ENCODE assay signal across 11 mouse cellular contexts in genomic region chr3:87152111-87152738, GRCm38 (mm10). TPM values are rescaled to one million over a fixed set of nuclear protein-coding genes. Genes with fewer than 3 reads are reported as not detected.
DNase-seq lines count a peak whose midpoint lies in the region; ATAC-seq and TF ChIP-seq lines count a peak whose summit lies in the region.
"Had no signal": no experiment of that assay in that cellular context is flagged by ENCODE, and none has a peak within 500 bp of the region (broad histone marks: within the 10 kb centered on the region; RNA-seq: fewer than 3 reads in every experiment).

No protein-coding gene starts in this region.

- no peaks in the 10 kb centered on the region for H3K27me3 ChIP-seq in heart, embryonic 11.5 days (ENCODE audit: control insufficient read depth, insufficient read depth, low read length)
- H3K27me3 ChIP-seq in E14TG2a.4 (ENCODE audit: insufficient read depth, low read length) = no peaks in the 10 kb centered on the region
- no peaks in the 10 kb centered on the region for H3K27me3 ChIP-seq in forebrain, embryonic 11.5 days (ENCODE audit: control insufficient read depth, insufficient read depth, low read length)
- no peaks in the 10 kb centered on the region for H3K27me3 ChIP-seq in limb, embryonic 10.5 days (ENCODE audit: low read depth, poor library complexity, severe bottlenecking)

- peak overlapping the region; percentile 99 for H3K27ac ChIP-seq in heart, embryonic 11.5 days (ENCODE audit: low read depth, low read length)
- peak overlapping the region; percentile 37 for H3K27ac ChIP-seq in forebrain, embryonic 11.5 days (ENCODE audit: low read depth, low read length)
- H3K27ac ChIP-seq in limb, embryonic 10.5 days = peak overlapping the region; percentile 94

- peak overlapping the region; percentile 16; the same call in 1 of the 2 replicates for H3K9ac ChIP-seq in heart, embryonic 11.5 days (ENCODE audit: low read depth, low read length)
- no peak overlapping the region for H3K9ac ChIP-seq in forebrain, embryonic 11.5 days (ENCODE audit: low read length)

- H3K36me3 ChIP-seq in heart, embryonic 11.5 days (ENCODE audit: control insufficient read depth, insufficient read depth, low read length) = no peaks in the 10 kb centered on the region
- no peaks in the 10 kb centered on the region for H3K36me3 ChIP-seq in E14TG2a.4 (ENCODE audit: insufficient read depth, low read length)
- H3K36me3 ChIP-seq in forebrain, embryonic 11.5 days (ENCODE audit: control insufficient read depth, insufficient read depth, low read length) = peaks cover 1% of the 10 kb centered on the region; the same call in 1 of the 2 replicates
- peaks cover 31% of the 10 kb centered on the region for H3K36me3 ChIP-seq in limb, embryonic 10.5 days

- no peak overlapping the region for H3K4me3 ChIP-seq in heart, embryonic 11.5 days (ENCODE audit: low read depth, low read length)
- 0 out of 2 replicates have a peak overlapping the region, but pooled peaks have one; percentile 13 for H3K4me3 ChIP-seq in E14TG2a.4 (replicated peaks; ENCODE audit: low read length)
- no peak overlapping the region for H3K4me3 ChIP-seq in forebrain, embryonic 11.5 days (ENCODE audit: low read depth, low read length)
- H3K4me3 ChIP-seq in limb, embryonic 10.5 days = no peak overlapping the region

- peaks cover 67% of the 10 kb centered on the region for H3K4me1 ChIP-seq in heart, embryonic 11.5 days (ENCODE audit: control insufficient read depth, insufficient read depth, low read length)
- H3K4me1 ChIP-seq in E14TG2a.4 (replicated peaks; ENCODE audit: low read depth, low read length) = peaks cover 89% of the 10 kb centered on the region
- peaks cover 33% of the 10 kb centered on the region for H3K4me1 ChIP-seq in forebrain, embryonic 11.5 days (replicated peaks; ENCODE audit: control insufficient read depth, insufficient read depth, low read length)
- peaks cover 87% of the 10 kb centered on the region for H3K4me1 ChIP-seq in limb, embryonic 10.5 days

- no peak for TF ChIP-seq CTCF in E14TG2a.4 (conservative IDR thresholded peaks at IDR 0.05; ENCODE audit: low read length)

- no peak overlapping the region; the same call in 1 of the 2 replicates for H3K4me2 ChIP-seq in heart, embryonic 11.5 days
- H3K4me2 ChIP-seq in forebrain, embryonic 11.5 days (ENCODE audit: low read depth, low read length, severe bottlenecking) = no peak overlapping the region

- no peaks in the 10 kb centered on the region for H3K9me3 ChIP-seq in heart, embryonic 11.5 days (replicated peaks; ENCODE audit: control insufficient read depth, low read length)
- no peaks in the 10 kb centered on the region for H3K9me3 ChIP-seq in E14TG2a.4 (ENCODE audit: low read length)
- no peaks in the 10 kb centered on the region for H3K9me3 ChIP-seq in forebrain, embryonic 11.5 days (ENCODE audit: control insufficient read depth, low read length)
- H3K9me3 ChIP-seq in limb, embryonic 10.5 days (replicated peaks) = no peaks in the 10 kb centered on the region

- ATAC-seq in heart, embryonic 11.5 days (replicated peaks; ENCODE audit: insufficient number of reproducible peaks, low FRiP score, low TSS enrichment) = no peak
- ATAC-seq in forebrain, embryonic 11.5 days (replicated peaks; ENCODE audit: low FRiP score) = no peak

- no peak for DNase-seq in heart, postnatal 10 days
- no peak for DNase-seq in forebrain, embryonic 11.5 days (ENCODE audit: low spot score)
- DNase-seq in limb, embryonic 10.5 days (ENCODE audit: low spot score) = no peak
- no peak for DNase-seq in gastrocnemius, postnatal 14 days
- DNase-seq in ovary, postnatal 36 days (ENCODE audit: low spot score) = no peak
- no peak for DNase-seq in gastrocnemius, postnatal 36 days
- DNase-seq: adrenal gland, postnatal 10 days; kidney, adult 8-10 months; thymus, postnatal 4 days had no signal

- 73% methylated on average over 4 of the region's 4 CpGs for WGBS in heart, embryonic 11.5 days (ENCODE audit: insufficient replicate concordance)
- WGBS in forebrain, embryonic 11.5 days = 76% methylated on average over 4 of the region's 4 CpGs
- 80% methylated on average over 4 of the region's 4 CpGs for WGBS in limb, embryonic 10.5 days

- intact Hi-C loops in heart, postnatal 10 days (cut with DNase I) = no loop called here
- intact Hi-C loops in gastrocnemius, postnatal 14 days (cut with DNase I; ENCODE audit: low total_unique reads) = no loop called here
- intact Hi-C loops in gastrocnemius, postnatal 36 days (cut with DNase I) = no loop called here

RNA-seq across cellular contexts. Expression of gene Kirrel, which starts 22.3 kb away (rescaled TPM):
- 9.9 and 12.6 TPM in 2 replicates for polyA plus RNA-seq in heart, embryonic 11.5 days (2014; fragmentation: Nextera tagmentation; extraction: Ambion mirVana)
- total RNA-seq in heart, postnatal 10 days (2021) = 10 to 100 TPM; 12.8 to 14.8 TPM
- polyA plus RNA-seq in forebrain, embryonic 11.5 days (2014; fragmentation: Nextera tagmentation; extraction: Ambion mirVana) = 10.2 and 10.6 TPM in 2 replicates
- polyA plus RNA-seq in limb, embryonic 10.5 days (2016; fragmentation: Nextera tagmentation; extraction: Ambion mirVana) = 17.4 and 19.0 TPM in 2 replicates
- 10 to 100 TPM in 1 of 2 experiments, 1 to 10 TPM in 1; 8.4 to 10.5 TPM for total RNA-seq in gastrocnemius, postnatal 14 days (2021)
- total RNA-seq in gastrocnemius, postnatal 36 days (2021) = 1 to 10 TPM; 4.3 to 4.4 TPM

Comparison
In these comparisons a context has a peak if more than half of its experiments do, and no peak if none do; other contexts are left out.
1. H3K27ac ChIP-seq: peak in every context shown above with its lines; median percentile 99 in heart, embryonic 11.5 days; 94 in limb, embryonic 10.5 days; 37 in forebrain, embryonic 11.5 days.